Mouse (Mus musculus): ENCODE results near the gene Madd.

Madd gene

GRCm38 (mm10) chr2:91183711-91184405, at the start of gene Madd:
TSS of gene Madd (minus strand) at chr2:91183837.
- DNase-seq (ENCODE audit: low spot score): no peak

GRCm38 (mm10) chr2:91229735-91230134, 46.1 kb upstream of the Madd start:
- DNase-seq (ENCODE audit: low spot score): no peak

GRCm38 (mm10) chr2:91223614-91224013, 40.0 kb upstream of the Madd start:
- no peak for DNase-seq (ENCODE audit: low spot score)

- no peak for DNase-seq (ENCODE audit: low spot score)
Measured at GRCm38 (mm10) chr2:91220501-91220900, 36.9 kb upstream of the Madd start.

- DNase-seq (ENCODE audit: low spot score): no peak
Measured at GRCm38 (mm10) chr2:91217032-91217431, 33.4 kb upstream of the Madd start.

GRCm38 (mm10) chr2:91213311-91213710, 29.7 kb upstream of the Madd start:
- DNase-seq (ENCODE audit: low spot score): no peak

GRCm38 (mm10) chr2:91206254-91206775, 22.7 kb upstream of the Madd start:
- no peak for DNase-seq (ENCODE audit: low spot score)

- DNase-seq (ENCODE audit: low spot score): no peak
Measured at GRCm38 (mm10) chr2:91202972-91203656, 19.5 kb upstream of the Madd start.

- DNase-seq (ENCODE audit: low spot score): peak; percentile 95
Measured at GRCm38 (mm10) chr2:91202222-91202971, 18.8 kb upstream of the Madd start, which contains the start of the genes Nr1h3 and Acp2. TSS of gene Nr1h3 (minus strand) at chr2:91202834. TSS of gene Acp2 (plus strand) at chr2:91202885.

- no peak for DNase-seq (ENCODE audit: low spot score)
Measured at GRCm38 (mm10) chr2:91198888-91199287, 15.3 kb upstream of the Madd start.

GRCm38 (mm10) chr2:91196577-91197001, 13.0 kb upstream of the Madd start:
- DNase-seq (ENCODE audit: low spot score): no peak

- peak; percentile 92 for DNase-seq (ENCODE audit: low spot score)
Measured at GRCm38 (mm10) chr2:91194624-91195332, 11.1 kb upstream of the Madd start.

GRCm38 (mm10) chr2:91190501-91190900, 6.9 kb upstream of the Madd start:
- no peak for DNase-seq (ENCODE audit: low spot score)

- no peak for DNase-seq (ENCODE audit: low spot score)
Measured at GRCm38 (mm10) chr2:91187431-91187830, 3.8 kb upstream of the Madd start.

- DNase-seq (ENCODE audit: low spot score): no peak
Measured at GRCm38 (mm10) chr2:91186208-91186607, 2.6 kb upstream of the Madd start.

GRCm38 (mm10) chr2:91183148-91183513, 506 bp downstream of the Madd start:
- DNase-seq (ENCODE audit: low spot score): peak; percentile 96

GRCm38 (mm10) chr2:91182405-91183147, 1.1 kb downstream of the Madd start:
- DNase-seq (ENCODE audit: low spot score): no peak

GRCm38 (mm10) chr2:91182016-91182404, 1.6 kb downstream of the Madd start:
- no peak for DNase-seq (ENCODE audit: low spot score)

GRCm38 (mm10) chr2:91180706-91181105, 2.9 kb downstream of the Madd start:
- no peak for DNase-seq (ENCODE audit: low spot score)

GRCm38 (mm10) chr2:91179825-91180224, 3.8 kb downstream of the Madd start:
- no peak for DNase-seq (ENCODE audit: low spot score)

- no peak for DNase-seq (ENCODE audit: low spot score)
Measured at GRCm38 (mm10) chr2:91176234-91176633, 7.4 kb downstream of the Madd start.

Data from yolk sac, embryonic 10.5 days (tissue).